ENCODE assay signal across 18 mouse cellular contexts in genomic region chr19:26447427-26448023, GRCm38 (mm10).
A peak's percentile ranks its signal among the peaks of the same experiment; 100 is the strongest.
DNase-seq lines count a peak whose midpoint lies in the region; ATAC-seq lines count a peak whose summit lies in the region.
"Had no signal": no experiment of that assay in that cellular context is flagged by ENCODE, and none has a peak within 500 bp of the region (broad histone marks: within the 10 kb centered on the region; RNA-seq: fewer than 3 reads in every experiment).

No protein-coding gene starts in this region.

- ATAC-seq in kidney, embryonic 15.5 days (replicated peaks; ENCODE audit: low FRiP score) = no peak

- no peak overlapping the region for H3K4me2 ChIP-seq in kidney, embryonic 15.5 days
- H3K4me2 ChIP-seq: heart, embryonic 15.5 days; hindbrain, embryonic 14.5 days had no signal

- no peak overlapping the region for H3K4me3 ChIP-seq in kidney, embryonic 15.5 days (replicated peaks)
- H3K4me3 ChIP-seq: heart, embryonic 15.5 days; megakaryocyte, embryonic 14.5 days had no signal

- peak; percentile 6 to 17 for DNase-seq in frontal cortex, postnatal 10 days (ENCODE audit: low spot score in 2 of 2)
- DNase-seq in frontal cortex, postnatal 36 days (ENCODE audit: low spot score in 2 of 2) = no peak
- DNase-seq in right cerebral cortex, adult 18-20 months = peak; percentile 3
- DNase-seq in right cerebral cortex, postnatal 36 days (ENCODE audit: low spot score in 2 of 2) = no peak
- DNase-seq in cerebellum, postnatal 10 days = peak; percentile 62 to 72
- DNase-seq in right cerebral cortex, postnatal 4 days = peak; percentile 28
- DNase-seq: adrenal gland, adult 2 months; heart, adult 18-20 months; kidney, adult 2 months; kidney, postnatal 36 days; lung, postnatal 10 days; thymus, adult 2 months had no signal

- WGBS in kidney, embryonic 15.5 days = 88% methylated on average over 7 of the region's 7 CpGs

- H3K9me3 ChIP-seq in kidney, embryonic 15.5 days (replicated peaks) = no peaks in the 10 kb centered on the region
- H3K9me3 ChIP-seq: G1E; heart, embryonic 15.5 days; megakaryocyte, embryonic 14.5 days had no signal

- no peak overlapping the region for H3K27ac ChIP-seq in kidney, embryonic 15.5 days
- H3K27ac ChIP-seq: heart, embryonic 15.5 days; hindbrain, embryonic 14.5 days; liver, embryonic 14.5 days had no signal

- H3K4me1 ChIP-seq in kidney, embryonic 15.5 days = no peaks in the 10 kb centered on the region
- H3K4me1 ChIP-seq: heart, embryonic 15.5 days; megakaryocyte, embryonic 14.5 days had no signal

- H3K36me3 ChIP-seq in kidney, embryonic 15.5 days = no peaks in the 10 kb centered on the region
- H3K36me3 ChIP-seq: G1E; heart, embryonic 15.5 days had no signal

- no peak overlapping the region for H3K9ac ChIP-seq in kidney, embryonic 15.5 days
- H3K9ac ChIP-seq: heart, embryonic 15.5 days; hindbrain, embryonic 14.5 days; liver, embryonic 14.5 days had no signal

- H3K27me3 ChIP-seq in kidney, embryonic 15.5 days = no peaks in the 10 kb centered on the region
- H3K27me3 ChIP-seq: heart, embryonic 15.5 days; megakaryocyte, embryonic 14.5 days had no signal

Comparison
In these comparisons a context has a peak if more than half of its experiments do, and no peak if none do; other contexts are left out.
1. DNase-seq: peak in frontal cortex, postnatal 10 days (2 of 2), right cerebral cortex, adult 18-20 months (single experiment), cerebellum, postnatal 10 days (2 of 2) and right cerebral cortex, postnatal 4 days (single experiment); none in frontal cortex, postnatal 36 days (0 of 2) and right cerebral cortex, postnatal 36 days (0 of 2).